Mouse (Mus musculus): Measurements from ENCODE around the gene Gm21820.
"Not testable (repeated sequence)": the region's sequence is repeated elsewhere in the genome, so short reads cannot be mapped to it uniquely, and the experiment has no call there.

Gm21820 gene

DNA sequence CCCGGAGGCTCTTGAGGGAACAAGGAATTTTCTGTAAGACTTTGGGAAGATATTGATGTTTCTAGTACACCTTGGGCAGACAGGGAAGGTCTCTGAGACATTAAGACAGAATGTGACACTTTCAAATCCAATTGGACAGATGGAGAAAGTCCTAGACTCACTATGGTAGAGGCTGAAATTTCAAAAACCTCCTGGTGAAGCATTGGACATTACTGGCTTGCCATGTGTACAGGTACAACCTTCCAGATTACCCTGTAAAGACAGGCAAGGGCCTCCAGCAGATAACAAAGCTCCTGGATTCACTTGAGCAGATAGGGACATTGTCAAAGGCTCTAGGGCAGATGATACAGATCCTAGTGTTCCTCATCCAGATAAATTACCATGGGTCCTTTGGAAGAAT, at the start of gene Gm21820:
Gm21820 (minus strand) TSS at position 101 of the 400 bp plus-strand sequence.
- DNase-seq (ENCODE audit: low spot score in 2 of 2): not testable (repeated sequence)

Data from frontal cortex, postnatal 14 days (tissue).